Mouse (Mus musculus) hindbrain, embryonic 15.5 days (tissue): ENCODE data around the gene St3gal3. TPM values are rescaled to one million over a fixed set of nuclear protein-coding genes. Genes with fewer than 3 reads are reported as not detected.

Experiments
- ATAC-seq: fragments of 200-750 bp; cut with Nextera tagmentation; 2 replicates; pipeline ENCODE4 v1.8.0; 2017; ENCODE audit warnings: low read depth, moderate number of reproducible peaks, moderate TSS enrichment; ENCODE audit not compliant: low FRiP score
- H3K27ac ChIP-seq: fragments of 300-500 bp; sonication (generic); replicated peaks from 2 replicates; pipeline ENCODE4 v1.5.1; 2015; ENCODE audit warnings: mild to moderate bottlenecking, inconsistent platforms
- H3K27me3 ChIP-seq: fragments of 300-500 bp; sonication (generic); 2 replicates; pipeline ENCODE4 v1.6.1; 2015; ENCODE audit warnings: control low read depth, inconsistent platforms
- H3K36me3 ChIP-seq: fragments of 300-500 bp; sonication (generic); 2 replicates; pipeline ENCODE4 v1.6.1; 2015; ENCODE audit warnings: control low read depth, inconsistent platforms
- H3K4me1 ChIP-seq: fragments of 300-500 bp; sonication (generic); replicated peaks from 2 replicates; pipeline ENCODE4 v1.6.1; 2015; ENCODE audit warnings: control low read depth, inconsistent platforms
- H3K4me2 ChIP-seq: fragments of 300-500 bp; sonication (generic); 2 replicates; pipeline ENCODE4 v1.6.1; 2015; ENCODE audit warnings: moderate library complexity, mild to moderate bottlenecking, inconsistent platforms
- H3K4me3 ChIP-seq: fragments of 300-500 bp; sonication (generic); 2 replicates; pipeline ENCODE4 v1.5.1; 2015; ENCODE audit warnings: mild to moderate bottlenecking, inconsistent platforms
- H3K9ac ChIP-seq: fragments of 300-500 bp; sonication (generic); 2 replicates; pipeline ENCODE4 v1.6.1; 2015; ENCODE audit warnings: inconsistent platforms
- H3K9me3 ChIP-seq: fragments of 300-500 bp; sonication (generic); 2 replicates; pipeline ENCODE4 v1.6.1; 2016; ENCODE audit warnings: control low read depth, inconsistent platforms
- WGBS: fragments of 180-500 bp; shearing (Covaris S2); methylation state at CpG from one replicate; pipeline ENCODE4 v1.1.7; 2015; 5-methylcytosine and 5-hydroxymethylcytosine counted together
- polyA plus RNA-seq: library from polyadenylated mRNA; unstranded; fragments of >200 nt; fragmentation: Nextera tagmentation; extraction: Ambion mirVana; gene quantifications from 2 replicates; pipeline ENCODE4 v1.2.1, GENCODE M21; 2015

St3gal3 gene
- polyA plus RNA-seq, 1 experiment from 2014 or later: 15.0 TPM

- H3K4me1 ChIP-seq: peaks cover 35% of the 10 kb centered on the region
- no peak overlapping the region for H3K27ac ChIP-seq
- no peak overlapping the region for H3K9ac ChIP-seq
- H3K27me3 ChIP-seq: no peaks in the 10 kb centered on the region
- no peak for ATAC-seq
- H3K9me3 ChIP-seq: no peaks in the 10 kb centered on the region
- H3K4me2 ChIP-seq: no peak overlapping the region
- WGBS: 95% methylated on average over 15 of the region's 15 CpGs
- no peak overlapping the region for H3K4me3 ChIP-seq
- peaks cover 20% of the 10 kb centered on the region for H3K36me3 ChIP-seq
These were observed 245.2 kb downstream of the St3gal3 start for GRCm38 (mm10) chr4:117889471-117889870.

- no peak overlapping the region for H3K27ac ChIP-seq
- WGBS: 75% methylated on average over 2 of the region's 2 CpGs
- H3K4me1 ChIP-seq: peaks cover 46% of the 10 kb centered on the region
- peaks cover 18% of the 10 kb centered on the region for H3K36me3 ChIP-seq
- peak overlapping the region; percentile 83 for H3K4me2 ChIP-seq
- ATAC-seq: no peak
- no peaks in the 10 kb centered on the region for H3K9me3 ChIP-seq
- H3K27me3 ChIP-seq: no peaks in the 10 kb centered on the region
- H3K4me3 ChIP-seq: peak overlapping the region; percentile 98
- peak overlapping the region; percentile 61; the same call in 1 of the 2 replicates for H3K9ac ChIP-seq
These were observed 246.8 kb downstream of the St3gal3 start for GRCm38 (mm10) chr4:117887920-117888319.

GRCm38 (mm10) chr4:117887133-117887532, 247.6 kb downstream of the St3gal3 start, which contains the start of gene Atp6v0b:
Atp6v0b (minus strand) TSS chr4:117887333.
- ATAC-seq: peak; percentile 86
- Histone ChIP-seq H3K4me1 (peaks cover 51% of the 10 kb centered on the region), H3K27ac (peak within 1 kb of the TSS; percentile 64), H3K36me3 (peaks cover 18% of the 10 kb centered on the region), H3K9me3 (no peaks in the 10 kb centered on the region), H3K4me2 (peak within 1 kb of the TSS; percentile 83), H3K27me3 (no peaks in the 10 kb centered on the region), H3K9ac (peak within 1 kb of the TSS; percentile 93), H3K4me3 (peak within 1 kb of the TSS; percentile 98)
- under 1% methylated on average over 37 of the region's 37 CpGs for WGBS

GRCm38 (mm10) chr4:117886644-117887043, 248.1 kb downstream of the St3gal3 start:
- H3K27me3 ChIP-seq: no peaks in the 10 kb centered on the region
- no peak for ATAC-seq
- peak overlapping the region; percentile 98 for H3K4me3 ChIP-seq
- no peaks in the 10 kb centered on the region for H3K9me3 ChIP-seq
- peak overlapping the region; percentile 64 for H3K27ac ChIP-seq
- peak overlapping the region; percentile 83 for H3K4me2 ChIP-seq
- peak overlapping the region; percentile 93 for H3K9ac ChIP-seq
- H3K36me3 ChIP-seq: peaks cover 18% of the 10 kb centered on the region
- 2% methylated on average over 24 of the region's 24 CpGs for WGBS
- peaks cover 53% of the 10 kb centered on the region for H3K4me1 ChIP-seq

GRCm38 (mm10) chr4:117885994-117886393, 248.7 kb downstream of the St3gal3 start:
- WGBS: 87% methylated on average over 9 of the region's 9 CpGs
- Histone ChIP-seq H3K27ac (no peak overlapping the region), H3K9me3 (no peaks in the 10 kb centered on the region), H3K27me3 (no peaks in the 10 kb centered on the region), H3K4me3 (peak overlapping the region; percentile 98), H3K4me2 (peak overlapping the region; percentile 83), H3K36me3 (peaks cover 21% of the 10 kb centered on the region), H3K4me1 (peaks cover 55% of the 10 kb centered on the region), H3K9ac (peak overlapping the region; percentile 93; the same call in 1 of the 2 replicates)
- ATAC-seq: no peak

GRCm38 (mm10) chr4:117885093-117885492, 249.6 kb downstream of the St3gal3 start:
- ATAC-seq: no peak

GRCm38 (mm10) chr4:117884146-117884545, 250.6 kb downstream of the St3gal3 start:
- H3K27ac ChIP-seq: 0 out of 2 replicates have a peak overlapping the region, but pooled peaks have one; percentile 89
- peak overlapping the region; percentile 81 for H3K4me3 ChIP-seq
- 95% methylated on average over 1 of the region's 1 CpGs for WGBS
- H3K4me2 ChIP-seq: peak overlapping the region; percentile 94
- peaks cover 21% of the 10 kb centered on the region for H3K36me3 ChIP-seq
- H3K9ac ChIP-seq: peak overlapping the region; percentile 94
- no peaks in the 10 kb centered on the region for H3K27me3 ChIP-seq
- no peak for ATAC-seq
- H3K4me1 ChIP-seq: peaks cover 66% of the 10 kb centered on the region
- no peaks in the 10 kb centered on the region for H3K9me3 ChIP-seq

More at GRCm38 (mm10) chr4:117885093-117885492, 249.6 kb downstream of the St3gal3 start:
- no peak overlapping the region for H3K27ac ChIP-seq
- H3K4me2 ChIP-seq: no peak overlapping the region
- no peak overlapping the region for H3K9ac ChIP-seq
- H3K36me3 ChIP-seq: peaks cover 22% of the 10 kb centered on the region
- H3K9me3 ChIP-seq: no peaks in the 10 kb centered on the region
- H3K27me3 ChIP-seq: no peaks in the 10 kb centered on the region
- WGBS: 95% methylated on average over 10 of the region's 10 CpGs
- no peak overlapping the region; the same call in 1 of the 2 replicates for H3K4me3 ChIP-seq
- H3K4me1 ChIP-seq: peaks cover 59% of the 10 kb centered on the region

GRCm38 (mm10) chr4:117882701-117883691, 251.7 kb downstream of the St3gal3 start, which contains the start of gene B4galt2:
B4galt2 (minus strand) TSS chr4:117883487.
- H3K4me1 ChIP-seq: peaks cover 66% of the 10 kb centered on the region
- H3K4me3 ChIP-seq: peak within 1 kb of the TSS; percentile 81
- peaks cover 18% of the 10 kb centered on the region for H3K36me3 ChIP-seq
- peak within 1 kb of the TSS; percentile 94 for H3K4me2 ChIP-seq
- H3K9me3 ChIP-seq: no peaks in the 10 kb centered on the region
- peak within 1 kb of the TSS; percentile 89 for H3K27ac ChIP-seq
- H3K9ac ChIP-seq: peak within 1 kb of the TSS; percentile 94
- 2% methylated on average over 77 of the region's 103 CpGs for WGBS
- peak; percentile 47 for ATAC-seq
- H3K27me3 ChIP-seq: no peaks in the 10 kb centered on the region

Other genes with a start within 250 kb of the St3gal3 start
- 570 and 601 TPM in 2 replicates for gene Atp6v0b, start 247.6 kb downstream of the St3gal3 start, polyA plus RNA-seq
- 21.8 and 23.6 TPM in 2 replicates for gene Dph2, start 242.9 kb downstream of the St3gal3 start, polyA plus RNA-seq
- gene Ipo13, start 219.9 kb downstream of the St3gal3 start, polyA plus RNA-seq: 62.3 and 68.8 TPM in 2 replicates
- 0.87 and 0.92 TPM in 2 replicates for gene Artn, start 205.2 kb downstream of the St3gal3 start, polyA plus RNA-seq
- 42.6 and 46.1 TPM in 2 replicates for gene Kdm4a, start 45.1 kb upstream of the St3gal3 start, polyA plus RNA-seq
- gene Ptprf, start 156.5 kb upstream of the St3gal3 start, polyA plus RNA-seq: 80.0 and 86.3 TPM in 2 replicates